Mouse (Mus musculus) CH12.LX (cell line): ENCODE data around the gene Chac1. TPM values are rescaled to one million over a fixed set of nuclear protein-coding genes. Genes with fewer than 3 reads are reported as not detected.

Source experiments
- DNase-seq: peaks from one replicate; pipeline ENCODE4 v3.0.0-alpha.2; 2013; ENCODE audit errors: extremely low read depth
- H3K27ac ChIP-seq: 2 replicates; pipeline ENCODE4 v1.5.1; 2012; ENCODE audit warnings: low read depth, mild to moderate bottlenecking, control low read depth, moderate library complexity; ENCODE audit not compliant: insufficient read depth
- H3K27me3 ChIP-seq: replicated peaks from 2 replicates; pipeline ENCODE3; 2012; ENCODE audit warnings: inconsistent platforms
- H3K36me3 ChIP-seq, 2 experiments: replicated peaks in 1 of 2; 2 replicates each; pipeline versions ENCODE3 to v1.6.1; 2012; ENCODE audit warnings: inconsistent platforms in 1 of 2, low read length in 1 of 2, mild to moderate bottlenecking in 1 of 2, mixed read lengths in 1 of 2, moderate library complexity in 1 of 2; ENCODE audit not compliant: control insufficient read depth in 1 of 2, insufficient read depth in 1 of 2
- H3K4me1 ChIP-seq, 2 experiments: 2 replicates each; pipeline ENCODE4 v1.6.1; 2012; ENCODE audit warnings: inconsistent platforms in 1 of 2, moderate library complexity in 1 of 2; ENCODE audit not compliant: insufficient read depth in 2 of 2, control insufficient read depth in 1 of 2
- H3K4me2 ChIP-seq: 2 replicates; pipeline ENCODE4 v1.6.1; 2012; ENCODE audit warnings: low read depth, mild to moderate bottlenecking, control low read depth; ENCODE audit not compliant: poor library complexity, insufficient read depth, severe bottlenecking
- H3K4me3 ChIP-seq, 3 experiments: fragments of 150-350 bp in 1 of 3; sonication (generic) in 1 of 3; replicated peaks in 1 of 3; 2 replicates each; pipeline versions ENCODE3 to v1.5.1; 2011 to 2012; ENCODE audit warnings: low read depth in 2 of 3, low read length in 2 of 3, mild to moderate bottlenecking in 2 of 3, moderate library complexity in 2 of 3, control low read depth in 1 of 3, improper control_type of control experiment in 1 of 3, inconsistent platforms in 1 of 3, mixed read lengths in 1 of 3; ENCODE audit not compliant: poor library complexity in 1 of 3
- H3K79me2 ChIP-seq: replicated peaks from 2 replicates; pipeline ENCODE4 v1.6.1; 2012; ENCODE audit warnings: mild to moderate bottlenecking, moderate library complexity; ENCODE audit not compliant: control insufficient read depth, poor library complexity, insufficient read depth, severe bottlenecking; ENCODE audit errors: extremely low read depth
- H3K9ac ChIP-seq: 2 replicates; pipeline ENCODE4 v1.6.1; 2012; ENCODE audit warnings: low read depth, mild to moderate bottlenecking, control low read depth, moderate library complexity; ENCODE audit not compliant: insufficient read depth
- H3K9me3 ChIP-seq: replicated peaks from 2 replicates; pipeline ENCODE3; 2012; ENCODE audit warnings: low read length, inconsistent platforms, mixed read lengths
- BHLHE40 ChIP-seq: IDR thresholded peaks from 2 replicates; pipeline ENCODE4 v1.6.1; 2011; ENCODE audit warnings: mild to moderate bottlenecking, low read depth, low read length, improper control_type of control experiment
- CHD2 ChIP-seq: IDR thresholded peaks from 2 replicates; pipeline ENCODE4 v1.6.1; 2011; ENCODE audit warnings: low read length, improper control_type of control experiment
- CTCF ChIP-seq, 2 experiments: IDR thresholded peaks in 1 of 2; conservative IDR thresholded peaks in 1 of 2; 2 replicates each; pipeline ENCODE4 v1.5.1; 2011 to 2012; ENCODE audit warnings: low read depth in 2 of 2, low read length in 2 of 2, improper control_type of control experiment in 1 of 2, inconsistent platforms in 1 of 2, mild to moderate bottlenecking in 1 of 2, moderate library complexity in 1 of 2
- ELF1 ChIP-seq: IDR thresholded peaks from 2 replicates; pipeline ENCODE4 v1.6.1; 2014; ENCODE audit warnings: low read depth, mild to moderate bottlenecking, inconsistent platforms, low read length, improper control_type of control experiment
- GABPA ChIP-seq: IDR thresholded peaks from 2 replicates; pipeline ENCODE4 v1.6.1; 2012; ENCODE audit warnings: low read depth, low read length, improper control_type of control experiment, inconsistent platforms; ENCODE audit not compliant: insufficient replicate concordance
- HCFC1 ChIP-seq: IDR thresholded peaks from 2 replicates; pipeline ENCODE4 v1.6.1; 2012; ENCODE audit warnings: low read depth, mild to moderate bottlenecking, inconsistent platforms, low read length, improper control_type of control experiment
- IRF4 ChIP-seq: IDR thresholded peaks from 2 replicates; pipeline ENCODE4 v1.6.1; 2014; ENCODE audit warnings: low read depth, mild to moderate bottlenecking, inconsistent platforms, low read length, improper control_type of control experiment
- JUN ChIP-seq: IDR thresholded peaks from 2 replicates; pipeline ENCODE4 v1.6.1; 2011; ENCODE audit warnings: low read depth, mild to moderate bottlenecking, low read length, improper control_type of control experiment, moderate library complexity; ENCODE audit not compliant: insufficient read depth
- JUND ChIP-seq: conservative IDR thresholded peaks from 2 replicates; pipeline ENCODE4 v1.6.1; 2011; ENCODE audit warnings: low read depth, low read length, improper control_type of control experiment
- KAT2A ChIP-seq: IDR thresholded peaks from 2 replicates; pipeline ENCODE4 v1.6.1; 2012; ENCODE audit warnings: low read length, improper control_type of control experiment, inconsistent platforms; ENCODE audit not compliant: insufficient replicate concordance
- MAX ChIP-seq: IDR thresholded peaks from 2 replicates; pipeline ENCODE4 v1.6.1; 2011; ENCODE audit warnings: low read length, improper control_type of control experiment
- MAZ ChIP-seq: IDR thresholded peaks from 2 replicates; pipeline ENCODE4 v1.6.1; 2012; ENCODE audit warnings: low read depth, mild to moderate bottlenecking, inconsistent platforms, low read length, improper control_type of control experiment, moderate library complexity
- MEF2A ChIP-seq: IDR thresholded peaks from 2 replicates; pipeline ENCODE4 v1.6.1; 2014; ENCODE audit warnings: low read depth, mild to moderate bottlenecking, inconsistent platforms, low read length, improper control_type of control experiment, borderline replicate concordance
- MYC ChIP-seq: IDR thresholded peaks from 2 replicates; pipeline ENCODE4 v1.6.1; 2011; ENCODE audit warnings: low read depth, mild to moderate bottlenecking, improper control_type of control experiment, low read length
- NELFE ChIP-seq: IDR thresholded peaks from 2 replicates; pipeline ENCODE4 v1.6.1; 2011; ENCODE audit warnings: low read depth, low read length, improper control_type of control experiment
- POLR2A ChIP-seq: IDR thresholded peaks from 2 replicates; pipeline ENCODE4 v1.6.1; 2011; ENCODE audit warnings: low read depth, mild to moderate bottlenecking, improper control_type of control experiment, low read length
- RAD21 ChIP-seq: IDR thresholded peaks from 2 replicates; pipeline ENCODE4 v1.6.1; 2011; ENCODE audit warnings: low read depth, mild to moderate bottlenecking, low read length, improper control_type of control experiment, moderate library complexity
- RCOR1 ChIP-seq: conservative IDR thresholded peaks from 2 replicates; pipeline ENCODE4 v1.6.1; 2012; ENCODE audit warnings: low read depth, mild to moderate bottlenecking, inconsistent platforms, low read length, improper control_type of control experiment
- SMC3 ChIP-seq: IDR thresholded peaks from 2 replicates; pipeline ENCODE4 v1.6.1; 2011; ENCODE audit warnings: low read depth, low read length, improper control_type of control experiment
- TCF12 ChIP-seq: IDR thresholded peaks from 2 replicates; pipeline ENCODE4 v1.6.1; 2014; ENCODE audit warnings: low read depth, mild to moderate bottlenecking, inconsistent platforms, low read length, improper control_type of control experiment
- USF1 ChIP-seq: IDR thresholded peaks from 2 replicates; pipeline ENCODE4 v1.6.1; 2014; ENCODE audit warnings: low read depth, mild to moderate bottlenecking, inconsistent platforms, low read length, improper control_type of control experiment
- USF2 ChIP-seq: conservative IDR thresholded peaks from 2 replicates; pipeline ENCODE4 v1.6.1; 2011; ENCODE audit warnings: low read depth, low read length, improper control_type of control experiment
- ZC3H11A ChIP-seq: IDR thresholded peaks from 2 replicates; pipeline ENCODE4 v1.6.1; 2012; ENCODE audit warnings: low read depth, mild to moderate bottlenecking, inconsistent platforms, low read length, improper control_type of control experiment
- dilution Hi-C: fragments of 300-500 bp; cut with MboI; formaldehyde crosslinking; loops from 2 replicates; pipeline ENCODE4 v1.14.3; 2020; ENCODE audit warnings: low sequenced_read_pairs; ENCODE audit not compliant: extremely low pct_unique_long_range_greater_than_20kb, extremely low pct_ligation_motif_present
- in situ Hi-C: fragments of 300-500 bp; cut with MboI; formaldehyde crosslinking; loops from 3 replicates; pipeline ENCODE4 v1.14.3; 2019; ENCODE audit warnings: low sequenced_read_pairs, low pct_ligation_motif_present, low pct_unique_long_range_greater_than_20kb, mixed read lengths
- polyA plus RNA-seq: library from polyadenylated mRNA; unstranded; fragments of >175 nt; gene quantifications from 2 replicates; pipeline ENCODE4 v1.2.1, GENCODE M21; 2012; ENCODE audit warnings: low read depth; ENCODE audit not compliant: insufficient read length
- total RNA-seq, 2 experiments: library from RNA; depleted of rRNA; stranded (reverse); fragments of 300-350 nt in 1 of 2; fragments of >200 nt in 1 of 2; gene quantifications; 2 replicates each; pipeline ENCODE4 v1.2.3; 2012 to 2014

Chac1 gene
- total and polyA plus RNA-seq, 3 experiments, result 33.4 to 95.6 (median 49.2) TPM

- Histone ChIP-seq H3K27ac (no peak overlapping the region), H3K79me2 (no peaks in the 10 kb centered on the region), H3K27me3 (peaks cover 14% of the 10 kb centered on the region), H3K4me2 (no peak overlapping the region), H3K9ac (no peak overlapping the region), H3K9me3 (peaks cover 5% of the 10 kb centered on the region), H3K4me3 (no peak overlapping the region), H3K36me3 (no peaks in the 10 kb centered on the region), H3K4me1 (peaks cover 12 to 38% of the 10 kb centered on the region in 2 experiments)
- no peak for DNase-seq
- in situ Hi-C loops (no loop called here), dilution Hi-C loops (no loop called here)
- no peak for TF ChIP-seq GABPA
- no peak for TF ChIP-seq RCOR1
- TF ChIP-seq MYC, result no peak
Observed at GRCm38 (mm10) chr2:119336470-119336869, 14.6 kb upstream of the Chac1 start.

GRCm38 (mm10) chr2:119337425-119338265, 13.4 kb upstream of the Chac1 start:
- peak; percentile 74 for DNase-seq
- no peaks in the 10 kb centered on the region for H3K79me2 ChIP-seq
- H3K4me1 ChIP-seq, result peaks cover 12 to 38% of the 10 kb centered on the region in 2 experiments
- peaks cover 3% of the 10 kb centered on the region for H3K27me3 ChIP-seq
- peak overlapping the region; percentile 58; the same call in 1 of the 2 replicates for H3K9ac ChIP-seq
- TF ChIP-seq JUND (no peak), RAD21 (peak; percentile 78), KAT2A (no peak), CTCF (conservative IDR thresholded peaks at IDR 0.05 in 1 of 2, IDR thresholded peaks at IDR 0.05 in 1 of 2; ENCODE audit: low read depth in 2 of 2, low read length in 2 of 2) (peak; percentile 43 to 87; a peak in 2 of 4 replicates), USF1 (no peak), MAX (peak; percentile 9; the same call in 1 of the 2 replicates), POLR2A (peak; percentile 33; the same call in 1 of the 2 replicates), NELFE (peak; percentile 44), USF2 (no peak), CHD2 (no peak), MAZ (no peak), ELF1 (peak; percentile 80), HCFC1 (no peak), GABPA (no peak), SMC3 (peak; percentile 67), BHLHE40 (peak; percentile 28; the same call in 1 of the 2 replicates), IRF4 (peak; percentile 5; the same call in 1 of the 2 replicates), TCF12 (peak; percentile 41; the same call in 1 of the 2 replicates), MYC (no peak), ZC3H11A (0 out of 2 replicates have a peak, but pooled peaks have one; percentile 22), JUN (no peak), MEF2A (no peak)
- no peak overlapping the region for H3K27ac ChIP-seq
- peaks cover 8% of the 10 kb centered on the region for H3K9me3 ChIP-seq
- peak overlapping the region; percentile 95 for H3K4me2 ChIP-seq
- peak overlapping the region; percentile 29 to 45 (median 40) for H3K4me3 ChIP-seq
- dilution Hi-C loops (no loop called here), in situ Hi-C loops (no loop called here)
- no peaks in the 10 kb centered on the region for H3K36me3 ChIP-seq
